Mouse (Mus musculus) liver, postnatal 0 days (tissue): ENCODE measurements around the gene Iqsec3.

ENCODE experiments used
- CTCF ChIP-seq: sonication (generic); IDR thresholded peaks from 2 replicates; pipeline ENCODE4 v1.5.1; 2016; ENCODE audit warnings: antibody characterized with exemption, low read depth
- EP300 ChIP-seq: IDR thresholded peaks from 2 replicates; pipeline ENCODE4 v1.6.1; 2016; ENCODE audit warnings: antibody characterized with exemption, low read depth, mild to moderate bottlenecking

DNA sequence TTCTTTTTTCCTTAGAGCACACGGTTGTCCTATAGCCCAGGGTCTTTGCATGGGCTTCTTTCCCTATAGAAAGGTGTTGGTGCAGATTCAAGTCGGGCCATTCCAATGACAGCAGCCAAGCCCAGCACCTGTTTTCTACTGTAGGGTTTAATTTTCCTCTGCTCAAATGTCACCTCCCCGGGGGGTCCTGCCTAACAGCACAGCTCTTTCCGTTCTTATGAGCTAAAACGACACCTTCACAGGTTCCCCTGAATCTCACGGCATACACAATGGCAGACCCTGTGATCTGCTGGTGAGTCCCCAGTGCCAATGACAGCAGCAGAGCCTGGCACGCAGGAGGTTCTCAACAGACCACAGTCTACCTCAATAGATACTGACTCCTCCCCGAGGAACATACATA is 16.1 kb downstream of the Iqsec3 start:
- TF ChIP-seq EP300 (no peak), CTCF (no peak)
